Mouse (Mus musculus) CH12.LX (cell line): ENCODE measurements around the gene Zbtb38. TPM values are rescaled to one million over a fixed set of nuclear protein-coding genes. Genes with fewer than 3 reads are reported as not detected.
A peak's percentile ranks its signal among the peaks of the same experiment; 100 is the strongest.

ENCODE experiments used
- DNase-seq: peaks from one replicate; pipeline ENCODE4 v3.0.0-alpha.2; 2013; ENCODE audit errors: extremely low read depth
- H3K27ac ChIP-seq: 2 replicates; pipeline ENCODE4 v1.5.1; 2012; ENCODE audit warnings: low read depth, mild to moderate bottlenecking, control low read depth, moderate library complexity; ENCODE audit not compliant: insufficient read depth
- H3K27me3 ChIP-seq: replicated peaks from 2 replicates; pipeline ENCODE3; 2012; ENCODE audit warnings: inconsistent platforms
- H3K36me3 ChIP-seq, 2 experiments: replicated peaks in 1 of 2; 2 replicates each; pipeline versions ENCODE3 to v1.6.1; 2012; ENCODE audit warnings: inconsistent platforms in 1 of 2, low read length in 1 of 2, mild to moderate bottlenecking in 1 of 2, mixed read lengths in 1 of 2, moderate library complexity in 1 of 2; ENCODE audit not compliant: control insufficient read depth in 1 of 2, insufficient read depth in 1 of 2
- H3K4me1 ChIP-seq, 2 experiments: 2 replicates each; pipeline ENCODE4 v1.6.1; 2012; ENCODE audit warnings: inconsistent platforms in 1 of 2, moderate library complexity in 1 of 2; ENCODE audit not compliant: insufficient read depth in 2 of 2, control insufficient read depth in 1 of 2
- H3K4me2 ChIP-seq: 2 replicates; pipeline ENCODE4 v1.6.1; 2012; ENCODE audit warnings: low read depth, mild to moderate bottlenecking, control low read depth; ENCODE audit not compliant: poor library complexity, insufficient read depth, severe bottlenecking
- H3K4me3 ChIP-seq, 3 experiments: fragments of 150-350 bp in 1 of 3; sonication (generic) in 1 of 3; replicated peaks in 1 of 3; 2 replicates each; pipeline versions ENCODE3 to v1.5.1; 2011 to 2012; ENCODE audit warnings: low read depth in 2 of 3, low read length in 2 of 3, mild to moderate bottlenecking in 2 of 3, moderate library complexity in 2 of 3, control low read depth in 1 of 3, improper control_type of control experiment in 1 of 3, inconsistent platforms in 1 of 3, mixed read lengths in 1 of 3; ENCODE audit not compliant: poor library complexity in 1 of 3
- H3K79me2 ChIP-seq: replicated peaks from 2 replicates; pipeline ENCODE4 v1.6.1; 2012; ENCODE audit warnings: mild to moderate bottlenecking, moderate library complexity; ENCODE audit not compliant: control insufficient read depth, poor library complexity, insufficient read depth, severe bottlenecking; ENCODE audit errors: extremely low read depth
- H3K9ac ChIP-seq: 2 replicates; pipeline ENCODE4 v1.6.1; 2012; ENCODE audit warnings: low read depth, mild to moderate bottlenecking, control low read depth, moderate library complexity; ENCODE audit not compliant: insufficient read depth
- H3K9me3 ChIP-seq: replicated peaks from 2 replicates; pipeline ENCODE3; 2012; ENCODE audit warnings: low read length, inconsistent platforms, mixed read lengths
- BHLHE40 ChIP-seq: IDR thresholded peaks from 2 replicates; pipeline ENCODE4 v1.6.1; 2011; ENCODE audit warnings: mild to moderate bottlenecking, low read depth, low read length, improper control_type of control experiment
- CHD1 ChIP-seq: IDR thresholded peaks from 2 replicates; pipeline ENCODE4 v1.6.1; 2012; ENCODE audit warnings: low read depth, low read length, improper control_type of control experiment, inconsistent platforms
- CHD2 ChIP-seq: IDR thresholded peaks from 2 replicates; pipeline ENCODE4 v1.6.1; 2011; ENCODE audit warnings: low read length, improper control_type of control experiment
- CTCF ChIP-seq, 2 experiments: IDR thresholded peaks in 1 of 2; conservative IDR thresholded peaks in 1 of 2; 2 replicates each; pipeline ENCODE4 v1.5.1; 2011 to 2012; ENCODE audit warnings: low read depth in 2 of 2, low read length in 2 of 2, improper control_type of control experiment in 1 of 2, inconsistent platforms in 1 of 2, mild to moderate bottlenecking in 1 of 2, moderate library complexity in 1 of 2
- E2F4 ChIP-seq: IDR thresholded peaks from 2 replicates; pipeline ENCODE4 v1.6.1; 2011; ENCODE audit warnings: low read depth, low read length, improper control_type of control experiment; ENCODE audit not compliant: insufficient replicate concordance
- ELF1 ChIP-seq: IDR thresholded peaks from 2 replicates; pipeline ENCODE4 v1.6.1; 2014; ENCODE audit warnings: low read depth, mild to moderate bottlenecking, inconsistent platforms, low read length, improper control_type of control experiment
- EP300 ChIP-seq: IDR thresholded peaks from 2 replicates; pipeline ENCODE4 v1.6.1; 2011; ENCODE audit warnings: low read length, improper control_type of control experiment
- GABPA ChIP-seq: IDR thresholded peaks from 2 replicates; pipeline ENCODE4 v1.6.1; 2012; ENCODE audit warnings: low read depth, low read length, improper control_type of control experiment, inconsistent platforms; ENCODE audit not compliant: insufficient replicate concordance
- HCFC1 ChIP-seq: IDR thresholded peaks from 2 replicates; pipeline ENCODE4 v1.6.1; 2012; ENCODE audit warnings: low read depth, mild to moderate bottlenecking, inconsistent platforms, low read length, improper control_type of control experiment
- IRF4 ChIP-seq: IDR thresholded peaks from 2 replicates; pipeline ENCODE4 v1.6.1; 2014; ENCODE audit warnings: low read depth, mild to moderate bottlenecking, inconsistent platforms, low read length, improper control_type of control experiment
- JUN ChIP-seq: IDR thresholded peaks from 2 replicates; pipeline ENCODE4 v1.6.1; 2011; ENCODE audit warnings: low read depth, mild to moderate bottlenecking, low read length, improper control_type of control experiment, moderate library complexity; ENCODE audit not compliant: insufficient read depth
- JUND ChIP-seq: conservative IDR thresholded peaks from 2 replicates; pipeline ENCODE4 v1.6.1; 2011; ENCODE audit warnings: low read depth, low read length, improper control_type of control experiment
- KAT2A ChIP-seq: IDR thresholded peaks from 2 replicates; pipeline ENCODE4 v1.6.1; 2012; ENCODE audit warnings: low read length, improper control_type of control experiment, inconsistent platforms; ENCODE audit not compliant: insufficient replicate concordance
- MAFK ChIP-seq: IDR thresholded peaks from 2 replicates; pipeline ENCODE4 v1.6.1; 2011; ENCODE audit warnings: low read length, improper control_type of control experiment; ENCODE audit not compliant: insufficient replicate concordance
- MAX ChIP-seq: IDR thresholded peaks from 2 replicates; pipeline ENCODE4 v1.6.1; 2011; ENCODE audit warnings: low read length, improper control_type of control experiment
- MAZ ChIP-seq: IDR thresholded peaks from 2 replicates; pipeline ENCODE4 v1.6.1; 2012; ENCODE audit warnings: low read depth, mild to moderate bottlenecking, inconsistent platforms, low read length, improper control_type of control experiment, moderate library complexity
- MEF2A ChIP-seq: IDR thresholded peaks from 2 replicates; pipeline ENCODE4 v1.6.1; 2014; ENCODE audit warnings: low read depth, mild to moderate bottlenecking, inconsistent platforms, low read length, improper control_type of control experiment, borderline replicate concordance
- MXI1 ChIP-seq: IDR thresholded peaks from 2 replicates; pipeline ENCODE4 v1.6.1; 2011; ENCODE audit warnings: mild to moderate bottlenecking, low read depth, low read length, improper control_type of control experiment
- MYC ChIP-seq: IDR thresholded peaks from 2 replicates; pipeline ENCODE4 v1.6.1; 2011; ENCODE audit warnings: low read depth, mild to moderate bottlenecking, improper control_type of control experiment, low read length
- NELFE ChIP-seq: IDR thresholded peaks from 2 replicates; pipeline ENCODE4 v1.6.1; 2011; ENCODE audit warnings: low read depth, low read length, improper control_type of control experiment
- NRF1 ChIP-seq: IDR thresholded peaks from 2 replicates; pipeline ENCODE4 v1.6.1; 2014; ENCODE audit warnings: low read depth, mild to moderate bottlenecking, inconsistent platforms, low read length, improper control_type of control experiment, moderate library complexity
- PAX5 ChIP-seq: IDR thresholded peaks from 2 replicates; pipeline ENCODE4 v1.6.1; 2012; ENCODE audit warnings: low read length, inconsistent platforms, mixed read lengths
- POLR2A ChIP-seq: IDR thresholded peaks from 2 replicates; pipeline ENCODE4 v1.6.1; 2011; ENCODE audit warnings: low read depth, mild to moderate bottlenecking, improper control_type of control experiment, low read length
- POLR2AphosphoS2 ChIP-seq: IDR thresholded peaks from 2 replicates; pipeline ENCODE4 v1.6.1; 2011; ENCODE audit warnings: low read depth, low read length, improper control_type of control experiment
- RCOR1 ChIP-seq: conservative IDR thresholded peaks from 2 replicates; pipeline ENCODE4 v1.6.1; 2012; ENCODE audit warnings: low read depth, mild to moderate bottlenecking, inconsistent platforms, low read length, improper control_type of control experiment
- SIN3A ChIP-seq: IDR thresholded peaks from 2 replicates; pipeline ENCODE4 v1.6.1; 2012; ENCODE audit warnings: low read length, improper control_type of control experiment, inconsistent platforms
- SMC3 ChIP-seq: IDR thresholded peaks from 2 replicates; pipeline ENCODE4 v1.6.1; 2011; ENCODE audit warnings: low read depth, low read length, improper control_type of control experiment
- TBP ChIP-seq: conservative IDR thresholded peaks from 2 replicates; pipeline ENCODE4 v1.6.1; 2011; ENCODE audit warnings: low read depth, low read length, improper control_type of control experiment
- TCF12 ChIP-seq: IDR thresholded peaks from 2 replicates; pipeline ENCODE4 v1.6.1; 2014; ENCODE audit warnings: low read depth, mild to moderate bottlenecking, inconsistent platforms, low read length, improper control_type of control experiment
- UBTF ChIP-seq: IDR thresholded peaks from 2 replicates; pipeline ENCODE4 v1.6.1; 2012; ENCODE audit warnings: low read depth, mild to moderate bottlenecking, inconsistent platforms, low read length, improper control_type of control experiment, moderate library complexity
- USF1 ChIP-seq: IDR thresholded peaks from 2 replicates; pipeline ENCODE4 v1.6.1; 2014; ENCODE audit warnings: low read depth, mild to moderate bottlenecking, inconsistent platforms, low read length, improper control_type of control experiment
- USF2 ChIP-seq: conservative IDR thresholded peaks from 2 replicates; pipeline ENCODE4 v1.6.1; 2011; ENCODE audit warnings: low read depth, low read length, improper control_type of control experiment
- ZC3H11A ChIP-seq: IDR thresholded peaks from 2 replicates; pipeline ENCODE4 v1.6.1; 2012; ENCODE audit warnings: low read depth, mild to moderate bottlenecking, inconsistent platforms, low read length, improper control_type of control experiment
- ZMIZ1 ChIP-seq: IDR thresholded peaks from 2 replicates; pipeline ENCODE4 v1.6.1; 2012; ENCODE audit warnings: low read depth, mild to moderate bottlenecking, inconsistent platforms, low read length, improper control_type of control experiment
- ZNF384 ChIP-seq: IDR thresholded peaks from 2 replicates; pipeline ENCODE4 v1.6.1; 2012; ENCODE audit warnings: low read depth, low read length, improper control_type of control experiment, inconsistent platforms
- dilution Hi-C: fragments of 300-500 bp; cut with MboI; formaldehyde crosslinking; loops from 2 replicates; pipeline ENCODE4 v1.14.3; 2020; ENCODE audit warnings: low sequenced_read_pairs; ENCODE audit not compliant: extremely low pct_unique_long_range_greater_than_20kb, extremely low pct_ligation_motif_present
- in situ Hi-C: fragments of 300-500 bp; cut with MboI; formaldehyde crosslinking; loops from 3 replicates; pipeline ENCODE4 v1.14.3; 2019; ENCODE audit warnings: low sequenced_read_pairs, low pct_ligation_motif_present, low pct_unique_long_range_greater_than_20kb, mixed read lengths
- polyA plus RNA-seq: library from polyadenylated mRNA; unstranded; fragments of >175 nt; gene quantifications from 2 replicates; pipeline ENCODE4 v1.2.1, GENCODE M21; 2012; ENCODE audit warnings: low read depth; ENCODE audit not compliant: insufficient read length
- total RNA-seq, 2 experiments: library from RNA; depleted of rRNA; stranded (reverse); fragments of 300-350 nt in 1 of 2; fragments of >200 nt in 1 of 2; gene quantifications; 2 replicates each; pipeline ENCODE4 v1.2.3; 2012 to 2014

Zbtb38 gene
- total and polyA plus RNA-seq, 3 experiments = 51.7 to 102 (median 68.8) TPM

DNA sequence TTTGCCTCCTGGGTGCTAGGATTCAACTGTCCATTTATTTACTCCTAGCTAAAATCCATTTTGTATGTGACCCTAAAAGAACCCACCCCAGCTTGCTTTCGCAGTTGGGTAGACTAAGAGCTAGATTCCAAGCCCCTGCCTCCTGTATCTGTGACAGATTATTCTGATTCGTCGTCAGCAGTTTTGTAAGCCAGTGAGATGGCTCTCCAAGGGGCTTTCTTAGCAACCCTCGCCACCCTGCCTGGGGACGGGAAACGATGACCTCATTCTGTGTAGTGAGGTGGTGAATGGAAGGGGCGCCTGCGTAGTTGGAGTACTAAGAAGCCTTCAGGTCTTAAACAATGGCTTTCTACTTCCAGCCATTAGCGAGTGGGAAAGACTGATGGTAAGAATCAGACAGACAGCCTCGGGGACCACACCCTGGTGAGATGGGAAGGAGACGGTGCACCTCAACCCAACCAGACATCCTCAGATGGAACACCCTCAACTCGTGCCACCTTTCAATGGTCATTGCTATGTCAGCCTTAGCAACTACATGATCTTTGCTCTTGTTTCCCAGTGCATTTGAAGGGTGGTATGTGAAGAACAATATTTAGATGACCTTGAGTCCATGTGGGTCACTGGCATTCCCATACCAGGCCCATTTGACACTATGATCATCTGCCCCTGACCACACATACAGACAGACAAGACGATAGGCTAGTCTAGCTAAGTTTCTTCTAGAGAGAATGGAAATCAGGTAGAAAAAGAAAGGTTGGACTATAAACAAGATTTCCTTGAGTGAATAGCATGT, 13.9 kb downstream of the Zbtb38 start (continued):
- TF ChIP-seq CHD1 = no peak; the same call in 1 of the 2 replicates
- TF ChIP-seq USF1 = no peak
- TF ChIP-seq SIN3A = peak; percentile 57; the same call in 1 of the 2 replicates
- no peak for TF ChIP-seq GABPA
- TF ChIP-seq TCF12 = peak; percentile 67; the same call in 1 of the 2 replicates
- TF ChIP-seq USF2 = no peak
- TF ChIP-seq NELFE = no peak
- TF ChIP-seq E2F4 = no peak

DNA sequence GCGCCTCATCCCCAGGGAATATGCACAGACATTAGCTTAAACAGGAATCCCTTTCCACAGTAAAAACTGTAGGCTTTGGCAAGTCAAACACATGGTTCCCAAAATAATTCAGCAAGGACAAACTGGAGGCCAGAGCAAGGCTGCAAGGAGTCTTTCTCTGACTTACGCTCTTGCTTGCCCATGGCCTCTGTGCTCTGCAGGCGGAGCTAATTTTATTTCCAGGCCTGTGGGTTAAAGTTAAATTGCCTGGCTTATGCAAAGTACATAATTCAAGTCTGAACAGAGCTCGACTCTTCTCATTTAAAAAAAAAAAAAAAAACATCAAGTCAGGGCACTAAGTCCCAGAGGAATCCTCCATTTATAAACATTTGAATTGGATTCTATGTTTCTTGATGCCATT, 16.7 kb downstream of the Zbtb38 start:
- peak overlapping the region; percentile 81; the same call in 1 of the 2 replicates for H3K27ac ChIP-seq
- in situ Hi-C loops = no loop called here
- peaks cover 17 to 70% of the 10 kb centered on the region in 2 experiments for H3K4me1 ChIP-seq
- peak; percentile 51 for DNase-seq
- dilution Hi-C loops = no loop called here
- peaks cover 7 to 51% of the 10 kb centered on the region in 2 experiments for H3K36me3 ChIP-seq
- H3K9me3 ChIP-seq = no peaks in the 10 kb centered on the region
- peak overlapping the region; percentile 33 for H3K4me2 ChIP-seq
- no peaks in the 10 kb centered on the region for H3K27me3 ChIP-seq
- H3K9ac ChIP-seq = peak overlapping the region; percentile 99
- H3K4me3 ChIP-seq = no peak overlapping the region
- H3K79me2 ChIP-seq = peaks cover 50% of the 10 kb centered on the region
- TF ChIP-seq MXI1 (no peak), POLR2AphosphoS2 (no peak), ELF1 (no peak), TBP (no peak), SMC3 (0 out of 2 replicates have a peak, but pooled peaks have one; percentile 2), JUN (no peak), POLR2A (peak; percentile 31), JUND (no peak), CHD2 (no peak), UBTF (no peak), MYC (0 out of 2 replicates have a peak, but pooled peaks have one; percentile 34), MAZ (0 out of 2 replicates have a peak, but pooled peaks have one; percentile 23), USF1 (no peak), PAX5 (no peak), GABPA (no peak), BHLHE40 (no peak), EP300 (no peak), TCF12 (no peak), KAT2A (no peak), MAX (no peak), MAFK (no peak; the same call in 1 of the 2 replicates), MEF2A (peak; percentile 71; the same call in 1 of the 2 replicates), HCFC1 (peak; percentile 42; the same call in 1 of the 2 replicates), IRF4 (peak; percentile 34; the same call in 1 of the 2 replicates), CHD1 (peak; percentile 90), NRF1 (no peak), NELFE (no peak), ZC3H11A (no peak), ZMIZ1 (0 out of 2 replicates have a peak, but pooled peaks have one; percentile 58), CTCF (conservative IDR thresholded peaks at IDR 0.05 in 1 of 2, IDR thresholded peaks at IDR 0.05 in 1 of 2; ENCODE audit: low read depth in 2 of 2, low read length in 2 of 2) (no peak), RCOR1 (0 out of 2 replicates have a peak, but pooled peaks have one; percentile 35), SIN3A (no peak), ZNF384 (peak; percentile 94), USF2 (no peak)
